Mouse (Mus musculus) E14TG2a.4 (cell line): ENCODE data around the gene Fgb.

Experiments used
- H3K27me3 ChIP-seq: 2 replicates; pipeline ENCODE4 v1.6.1; 2014; ENCODE audit warnings: low read length, control low read depth; ENCODE audit not compliant: insufficient read depth
- H3K36me3 ChIP-seq: 2 replicates; pipeline ENCODE4 v1.6.1; 2014; ENCODE audit warnings: low read length, control low read depth; ENCODE audit not compliant: insufficient read depth
- H3K4me1 ChIP-seq: replicated peaks from 2 replicates; pipeline ENCODE4 v1.6.1; 2014; ENCODE audit warnings: low read depth, low read length, control low read depth
- H3K4me3 ChIP-seq: replicated peaks from 2 replicates; pipeline ENCODE4 v1.5.1; 2014; ENCODE audit warnings: mild to moderate bottlenecking, low read length
- H3K9me3 ChIP-seq: 2 replicates; pipeline ENCODE4 v1.6.1; 2014; ENCODE audit warnings: low read length, control low read depth
- CTCF ChIP-seq: conservative IDR thresholded peaks from 2 replicates; pipeline ENCODE4 v1.5.1; 2014; ENCODE audit warnings: low read length
- NANOG ChIP-seq: IDR thresholded peaks from 2 replicates; pipeline ENCODE4 v1.6.1; 2014; ENCODE audit warnings: borderline replicate concordance, low read length, mixed read lengths
- POU5F1 ChIP-seq: IDR thresholded peaks from 2 replicates; pipeline ENCODE4 v1.6.1; 2014; ENCODE audit warnings: low read length, borderline replicate concordance

Fgb gene

DNA sequence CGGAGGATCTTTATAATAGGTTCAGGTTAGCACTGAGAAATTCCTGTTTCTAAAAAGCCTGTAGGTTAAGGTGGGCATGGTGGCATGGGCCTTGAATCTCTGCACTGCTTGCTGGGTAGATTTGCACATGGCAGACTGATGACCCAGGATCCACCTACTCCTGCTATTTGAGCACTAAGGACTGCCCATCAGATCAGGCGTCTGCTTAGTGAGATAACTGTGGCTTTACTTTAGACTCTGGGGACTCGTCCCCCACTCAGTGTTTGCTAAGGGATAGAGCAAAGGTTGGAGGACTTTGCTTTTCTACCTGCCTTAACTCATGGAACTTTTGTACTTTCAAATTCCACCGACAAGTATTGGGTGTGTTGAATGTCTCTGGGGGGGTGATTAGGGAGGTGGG lies 10.0 kb downstream of the Fgb start:
- H3K4me3 ChIP-seq, result no peak overlapping the region

DNA sequence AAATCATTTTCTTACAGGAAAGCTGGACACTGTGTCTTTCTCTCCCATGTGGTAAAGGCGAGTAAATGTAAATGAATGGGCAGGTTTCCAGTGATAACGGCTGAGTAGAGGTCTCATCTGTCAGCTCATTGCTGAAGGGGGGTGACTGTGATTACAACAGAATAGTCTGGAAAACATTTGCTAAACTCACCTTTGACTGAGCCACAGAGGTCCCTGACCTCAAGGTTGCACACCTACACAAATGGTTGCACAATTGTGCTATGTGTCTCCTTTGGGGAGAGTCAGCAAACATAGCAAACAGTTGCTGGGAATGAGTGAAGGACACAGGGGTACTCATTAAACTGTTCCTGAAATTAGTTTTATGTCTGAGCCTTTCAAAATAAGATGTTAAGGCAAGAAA lies 10.8 kb downstream of the Fgb start:
- TF ChIP-seq NANOG, result no peak
- no peak for TF ChIP-seq POU5F1
- TF ChIP-seq CTCF, result no peak
- Histone ChIP-seq H3K4me1 (no peaks in the 10 kb centered on the region; the same call in 1 of the 2 replicates), H3K27me3 (no peaks in the 10 kb centered on the region), H3K4me3 (no peak overlapping the region), H3K36me3 (no peaks in the 10 kb centered on the region), H3K9me3 (no peaks in the 10 kb centered on the region)

More for the DNA sequence above, 10.0 kb downstream of the Fgb start:
- no peaks in the 10 kb centered on the region for H3K36me3 ChIP-seq
- H3K9me3 ChIP-seq, result no peaks in the 10 kb centered on the region
- H3K27me3 ChIP-seq, result no peaks in the 10 kb centered on the region
- TF ChIP-seq POU5F1, result no peak
- TF ChIP-seq NANOG, result no peak
- TF ChIP-seq CTCF, result no peak
- H3K4me1 ChIP-seq, result no peaks in the 10 kb centered on the region

- Histone ChIP-seq H3K4me1 (peaks cover 23% of the 10 kb centered on the region), H3K9me3 (no peaks in the 10 kb centered on the region), H3K4me3 (no peak overlapping the region), H3K36me3 (no peaks in the 10 kb centered on the region), H3K27me3 (peaks cover 9% of the 10 kb centered on the region; the same call in 1 of the 2 replicates)
- no peak for TF ChIP-seq POU5F1
- TF ChIP-seq CTCF, result no peak
- TF ChIP-seq NANOG, result no peak
Measured at GRCm38 (mm10) chr3:83033801-83034200, 15.9 kb downstream of the Fgb start.

GRCm38 (mm10) chr3:83032746-83033308 lies 16.8 kb downstream of the Fgb start:
- TF ChIP-seq POU5F1 (no peak), NANOG (no peak), CTCF (no peak)

GRCm38 (mm10) chr3:83030331-83030730 lies 19.3 kb downstream of the Fgb start:
- TF ChIP-seq CTCF (no peak), POU5F1 (no peak), NANOG (no peak)
- Histone ChIP-seq H3K4me3 (no peak overlapping the region), H3K9me3 (no peaks in the 10 kb centered on the region), H3K27me3 (peaks cover 9% of the 10 kb centered on the region; the same call in 1 of the 2 replicates), H3K36me3 (no peaks in the 10 kb centered on the region), H3K4me1 (peaks cover 23% of the 10 kb centered on the region)

More at GRCm38 (mm10) chr3:83032746-83033308, 16.8 kb downstream of the Fgb start:
- peaks cover 9% of the 10 kb centered on the region; the same call in 1 of the 2 replicates for H3K27me3 ChIP-seq
- 0 out of 2 replicates have a peak overlapping the region, but pooled peaks have one; percentile 8 for H3K4me3 ChIP-seq
- peaks cover 23% of the 10 kb centered on the region for H3K4me1 ChIP-seq
- H3K9me3 ChIP-seq, result no peaks in the 10 kb centered on the region
- no peaks in the 10 kb centered on the region for H3K36me3 ChIP-seq

DNA sequence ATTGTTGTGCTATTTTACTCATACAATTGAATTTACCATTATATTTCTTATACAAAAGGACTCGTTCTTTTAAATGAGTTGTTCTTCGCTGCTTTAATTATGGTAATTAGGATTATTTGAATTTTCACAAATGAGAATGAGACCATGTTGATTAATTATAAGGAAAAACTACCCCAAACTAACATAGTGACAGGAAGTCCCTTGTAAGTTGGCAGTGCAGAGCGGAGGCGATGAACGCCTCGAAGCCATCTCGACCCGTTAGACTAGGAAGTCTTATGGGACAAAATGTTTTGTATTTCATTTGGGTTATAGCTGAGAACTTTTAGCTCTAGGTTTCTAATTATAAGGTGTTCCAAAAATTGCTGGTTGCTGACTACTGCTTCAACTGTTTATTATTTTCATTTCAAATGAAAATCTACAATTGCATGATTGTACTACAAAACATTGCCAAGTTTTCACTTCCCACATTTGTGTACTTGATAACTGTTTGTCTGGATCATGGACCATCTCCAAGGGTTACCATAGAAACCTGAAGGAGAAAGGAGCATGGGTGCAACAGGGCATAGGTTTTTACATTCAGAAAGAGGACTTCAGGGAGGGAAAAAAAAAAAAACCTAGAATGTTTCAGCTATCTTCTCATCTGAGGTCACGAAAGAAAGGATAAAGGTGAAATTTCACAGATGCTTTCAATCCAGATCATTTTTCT lies 22.0 kb downstream of the Fgb start:
- peaks cover 16% of the 10 kb centered on the region for H3K4me1 ChIP-seq
- no peak overlapping the region for H3K4me3 ChIP-seq
- TF ChIP-seq NANOG, result no peak
- TF ChIP-seq POU5F1, result no peak
- TF ChIP-seq CTCF, result no peak
- no peaks in the 10 kb centered on the region for H3K36me3 ChIP-seq
- H3K9me3 ChIP-seq, result no peaks in the 10 kb centered on the region
- peaks cover 7% of the 10 kb centered on the region; the same call in 1 of the 2 replicates for H3K27me3 ChIP-seq

DNA sequence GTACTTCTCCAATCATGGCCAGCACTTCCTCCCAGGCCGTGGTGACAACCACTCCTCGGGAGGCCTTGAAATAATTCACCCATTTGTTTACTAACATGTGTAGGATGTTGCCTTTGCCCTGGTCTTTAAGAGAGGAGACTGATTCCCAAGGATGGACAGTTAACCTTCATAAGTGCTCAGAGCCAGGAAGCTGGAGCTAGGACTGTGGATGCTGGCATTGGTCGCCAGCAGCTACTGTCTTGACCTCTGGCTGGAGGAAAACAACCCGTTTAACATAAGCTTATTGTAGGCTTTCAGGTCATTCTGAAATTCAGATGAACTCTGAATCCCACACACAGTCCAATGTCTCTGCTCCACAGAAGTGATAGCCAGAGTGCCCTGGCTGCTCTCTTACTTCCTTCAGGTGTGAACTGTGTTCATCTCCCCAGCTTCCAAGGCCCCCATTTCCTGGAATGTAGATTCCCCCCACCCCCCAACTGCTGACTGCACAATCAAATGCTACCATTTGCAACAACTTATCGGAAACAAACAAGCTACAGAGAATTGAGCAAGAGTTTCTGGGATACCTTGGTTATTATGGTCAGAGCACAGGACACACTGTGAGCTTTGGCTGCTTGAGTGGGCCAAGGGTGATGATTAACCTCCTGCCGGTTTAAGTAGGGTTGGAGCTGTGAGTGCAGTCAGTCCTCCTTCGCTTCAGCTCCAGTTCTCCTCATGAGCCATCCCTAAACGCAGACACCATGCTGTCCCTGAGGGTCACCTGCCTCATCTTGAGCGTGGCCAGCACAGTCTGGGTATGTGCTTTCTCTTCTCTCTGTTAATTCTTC lies 24.0 kb downstream of the Fgb start, which contains the start of gene Fga:
Fga (plus strand) TSS at position 602 of the 827 bp plus-strand sequence.
- Histone ChIP-seq H3K27me3 (no peaks in the 10 kb centered on the region), H3K9me3 (no peaks in the 10 kb centered on the region), H3K4me1 (peaks cover 7% of the 10 kb centered on the region), H3K36me3 (no peaks in the 10 kb centered on the region), H3K4me3 (no peak within 1 kb of the TSS)
- TF ChIP-seq NANOG, result no peak
- TF ChIP-seq POU5F1, result no peak
- no peak for TF ChIP-seq CTCF

DNA sequence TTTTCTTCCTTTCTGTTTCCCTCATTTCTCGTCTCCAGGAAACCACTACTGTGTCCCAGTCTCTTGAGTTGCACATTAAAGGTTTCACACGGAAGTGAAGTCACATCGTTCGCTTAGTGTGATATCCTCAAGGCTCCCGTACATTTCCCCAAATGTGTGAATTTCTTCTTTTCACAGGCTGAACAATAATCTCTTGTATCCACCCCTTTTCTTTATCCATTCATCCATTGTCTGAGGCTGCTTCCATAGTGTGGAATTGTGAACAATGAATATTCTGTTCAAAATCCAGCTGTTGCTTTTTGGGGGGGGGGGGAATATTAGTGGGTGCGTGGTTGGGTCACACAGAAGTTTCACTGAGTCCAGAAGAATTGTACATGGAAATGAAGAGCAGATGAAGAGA lies 24.6 kb downstream of the Fgb start:
- no peak overlapping the region for H3K4me3 ChIP-seq
- no peaks in the 10 kb centered on the region for H3K36me3 ChIP-seq
- H3K27me3 ChIP-seq, result no peaks in the 10 kb centered on the region
- TF ChIP-seq CTCF (no peak), POU5F1 (no peak), NANOG (no peak)
- no peaks in the 10 kb centered on the region for H3K9me3 ChIP-seq
- H3K4me1 ChIP-seq, result peaks cover under 1% of the 10 kb centered on the region; the same call in 1 of the 2 replicates
